Mouse (Mus musculus) stomach, postnatal 0 days (tissue): Measurements from ENCODE around the gene Opcml. TPM values are rescaled to one million over a fixed set of nuclear protein-coding genes. Genes with fewer than 3 reads are reported as not detected.

ENCODE experiments used
- ATAC-seq: fragments of 200-750 bp; cut with Nextera tagmentation; 2 replicates; pipeline ENCODE4 v1.8.0; 2017; ENCODE audit not compliant: low FRiP score, low TSS enrichment
- DNase-seq: peaks from one replicate; pipeline ENCODE4 v3.0.0-alpha.2; 2016; ENCODE audit warnings: low spot score
- H3K27ac ChIP-seq: fragments of 300-500 bp; sonication (generic); replicated peaks from 2 replicates; pipeline ENCODE4 v1.5.1; 2014; ENCODE audit warnings: mild to moderate bottlenecking, control low read depth
- H3K27me3 ChIP-seq: fragments of 300-500 bp; sonication (generic); 2 replicates; pipeline ENCODE4 v1.6.1; 2014; ENCODE audit warnings: low read length; ENCODE audit not compliant: control insufficient read depth, insufficient read depth
- H3K36me3 ChIP-seq: fragments of 300-500 bp; sonication (generic); 2 replicates; pipeline ENCODE4 v1.6.1; 2014; ENCODE audit warnings: low read length, mixed read lengths; ENCODE audit not compliant: control insufficient read depth, insufficient read depth
- H3K4me1 ChIP-seq: fragments of 300-500 bp; sonication (generic); replicated peaks from 2 replicates; pipeline ENCODE4 v1.6.1; 2014; ENCODE audit warnings: antibody characterized with exemption; ENCODE audit not compliant: control insufficient read depth, insufficient read depth
- H3K4me2 ChIP-seq: fragments of 300-500 bp; sonication (generic); replicated peaks from 2 replicates; pipeline ENCODE4 v1.6.1; 2014; ENCODE audit warnings: low read depth, mild to moderate bottlenecking, control low read depth, moderate library complexity
- H3K4me3 ChIP-seq: fragments of 300-500 bp; sonication (generic); 2 replicates; pipeline ENCODE4 v1.5.1; 2014; ENCODE audit warnings: low read depth, low read length, control low read depth
- H3K9ac ChIP-seq: fragments of 300-500 bp; sonication (generic); 2 replicates; pipeline ENCODE4 v1.6.1; 2014; ENCODE audit warnings: mild to moderate bottlenecking, low read length, control low read depth, mixed read lengths
- H3K9me3 ChIP-seq: fragments of 300-500 bp; sonication (generic); 2 replicates; pipeline ENCODE4 v1.6.1; 2016; ENCODE audit warnings: low read length; ENCODE audit not compliant: control insufficient read depth
- CTCF ChIP-seq: IDR thresholded peaks from 2 replicates; pipeline ENCODE4 v1.5.1; 2016; ENCODE audit warnings: antibody characterized with exemption, low read depth, mild to moderate bottlenecking, moderate library complexity
- EP300 ChIP-seq: optimal IDR thresholded peaks from 2 replicates; pipeline ENCODE3; 2016; ENCODE audit warnings: antibody characterized with exemption
- WGBS: fragments of 180-500 bp; shearing (Covaris S2); extraction: QIAGEN DNeasy Blood & Tissue Kit; methylation state at CpG from one replicate; pipeline ENCODE4 v1.1.7; 2014; 5-methylcytosine and 5-hydroxymethylcytosine counted together
- polyA plus RNA-seq: library from polyadenylated mRNA; unstranded; fragments of >200 nt; fragmentation: Nextera tagmentation; extraction: Ambion mirVana; gene quantifications from 2 replicates; pipeline ENCODE4 v1.2.1, GENCODE M21; 2015

Opcml gene
- polyA plus RNA-seq, 1 experiment from 2014 or later = 1.1 TPM

GRCm38 (mm10) chr9:28569041-28569522, 778.5 kb downstream of the Opcml start:
- no peaks in the 10 kb centered on the region for H3K4me1 ChIP-seq
- H3K36me3 ChIP-seq = no peaks in the 10 kb centered on the region
- H3K27me3 ChIP-seq = no peaks in the 10 kb centered on the region
- H3K4me3 ChIP-seq = no peak overlapping the region
- no peak for TF ChIP-seq CTCF
- no peak for TF ChIP-seq EP300
- DNase-seq (no peak), ATAC-seq (no peak)
- no peaks in the 10 kb centered on the region for H3K9me3 ChIP-seq
- 22% methylated on average over 8 of the region's 8 CpGs for WGBS
- H3K9ac ChIP-seq = no peak overlapping the region
- H3K27ac ChIP-seq = no peak overlapping the region
- no peak overlapping the region for H3K4me2 ChIP-seq

GRCm38 (mm10) chr9:28569776-28570175, 779.2 kb downstream of the Opcml start:
- TF ChIP-seq EP300 = no peak
- TF ChIP-seq CTCF = no peak
- H3K27me3 ChIP-seq = no peaks in the 10 kb centered on the region
- H3K27ac ChIP-seq = no peak overlapping the region
- no peak for DNase-seq
- H3K4me3 ChIP-seq = no peak overlapping the region
- no peaks in the 10 kb centered on the region for H3K36me3 ChIP-seq
- H3K4me1 ChIP-seq = no peaks in the 10 kb centered on the region
- H3K9me3 ChIP-seq = no peaks in the 10 kb centered on the region
- no peak for ATAC-seq
- H3K9ac ChIP-seq = no peak overlapping the region
- WGBS = 40% methylated on average over 2 of the region's 2 CpGs
- H3K4me2 ChIP-seq = no peak overlapping the region

GRCm38 (mm10) chr9:28571682-28572081, 781.1 kb downstream of the Opcml start:
- H3K9me3 ChIP-seq = no peaks in the 10 kb centered on the region
- H3K9ac ChIP-seq = no peak overlapping the region
- no peaks in the 10 kb centered on the region for H3K36me3 ChIP-seq
- ATAC-seq = no peak
- H3K4me2 ChIP-seq = no peak overlapping the region
- no peak overlapping the region for H3K4me3 ChIP-seq
- H3K27ac ChIP-seq = no peak overlapping the region
- no peak for DNase-seq
- no peaks in the 10 kb centered on the region for H3K4me1 ChIP-seq
- no peaks in the 10 kb centered on the region for H3K27me3 ChIP-seq
- TF ChIP-seq CTCF (no peak), EP300 (no peak)
- 40% methylated on average over 2 of the region's 2 CpGs for WGBS

- no peak overlapping the region for H3K4me2 ChIP-seq
- DNase-seq = no peak
- 67% methylated on average over 9 of the region's 9 CpGs for WGBS
- H3K27ac ChIP-seq = no peak overlapping the region
- no peaks in the 10 kb centered on the region for H3K9me3 ChIP-seq
- no peak for ATAC-seq
- no peak overlapping the region for H3K4me3 ChIP-seq
- no peaks in the 10 kb centered on the region for H3K27me3 ChIP-seq
- no peaks in the 10 kb centered on the region for H3K4me1 ChIP-seq
- H3K9ac ChIP-seq = no peak overlapping the region
- no peaks in the 10 kb centered on the region for H3K36me3 ChIP-seq
- TF ChIP-seq EP300 (no peak), CTCF (no peak)
Observed at GRCm38 (mm10) chr9:28572136-28572774, 781.7 kb downstream of the Opcml start.

GRCm38 (mm10) chr9:28578730-28579129, 788.2 kb downstream of the Opcml start:
- Histone ChIP-seq H3K4me3 (no peak overlapping the region), H3K4me2 (no peak overlapping the region), H3K27me3 (no peaks in the 10 kb centered on the region), H3K36me3 (no peaks in the 10 kb centered on the region), H3K4me1 (no peaks in the 10 kb centered on the region), H3K9me3 (no peaks in the 10 kb centered on the region), H3K27ac (no peak overlapping the region), H3K9ac (no peak overlapping the region)
- DNase-seq (no peak), ATAC-seq (no peak)
- TF ChIP-seq CTCF (no peak), EP300 (no peak)

GRCm38 (mm10) chr9:28587253-28587652, 796.7 kb downstream of the Opcml start:
- H3K4me3 ChIP-seq = no peak overlapping the region
- no peak overlapping the region for H3K9ac ChIP-seq
- H3K36me3 ChIP-seq = no peaks in the 10 kb centered on the region
- H3K27me3 ChIP-seq = no peaks in the 10 kb centered on the region
- no peaks in the 10 kb centered on the region for H3K4me1 ChIP-seq
- no peak overlapping the region for H3K27ac ChIP-seq
- no peaks in the 10 kb centered on the region for H3K9me3 ChIP-seq
- WGBS = 61% methylated on average over 3 of the region's 3 CpGs
- ATAC-seq = no peak
- no peak for TF ChIP-seq EP300
- TF ChIP-seq CTCF = no peak
- no peak overlapping the region for H3K4me2 ChIP-seq
- DNase-seq = no peak
